Mouse (Mus musculus): ENCODE data around the gene Tmem45a.
A peak's percentile ranks its signal among the peaks of the same experiment; 100 is the strongest.

Gene Tmem45a

GRCm38 (mm10) chr16:56795481-56796139 is 90.4 kb downstream of the Tmem45a start, which contains the start of gene Adgrg7:
Gene Adgrg7, minus strand, starts transcription at chr16:56795855.
- peak; percentile 5 for DNase-seq (ENCODE audit: low read depth)

DNA sequence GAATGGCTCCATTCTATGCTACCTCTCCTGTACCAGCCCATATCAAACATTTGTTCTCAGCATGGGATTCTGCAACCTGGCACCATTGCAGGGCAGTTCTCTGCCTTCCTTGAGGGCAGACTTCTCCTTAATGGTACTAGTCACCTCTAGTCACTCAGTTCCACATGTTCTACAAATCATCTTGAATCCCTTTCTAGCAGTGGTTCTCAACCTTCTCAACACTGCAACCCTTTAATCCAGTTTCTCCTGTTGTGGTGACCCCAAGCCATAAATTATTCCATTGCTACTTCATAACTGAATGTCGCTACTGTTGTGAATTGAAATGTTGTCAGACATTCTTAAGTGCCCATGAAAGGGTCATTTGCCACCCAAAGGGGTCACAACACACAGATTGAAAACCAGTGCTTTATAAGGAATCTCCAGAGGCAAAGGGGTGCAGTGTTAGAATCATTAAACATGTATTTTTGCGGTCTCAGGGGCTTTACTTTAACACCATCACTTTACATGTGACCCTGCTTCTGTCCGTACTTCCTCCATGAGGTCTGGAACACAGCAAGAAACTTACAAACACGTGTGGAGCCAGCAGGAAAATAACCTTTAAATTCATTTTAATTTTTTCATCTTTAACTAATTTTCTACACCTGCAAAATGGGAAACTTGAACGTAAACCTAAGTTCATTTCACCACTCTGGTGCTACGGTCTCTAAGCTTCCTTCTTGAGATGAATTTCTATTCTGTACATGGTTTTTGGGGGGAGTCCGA is 91.4 kb downstream of the Tmem45a start:
- no peak for DNase-seq (ENCODE audit: low read depth)

- DNase-seq (ENCODE audit: low read depth), result no peak
Measured at GRCm38 (mm10) chr16:56793778-56794177, 92.2 kb downstream of the Tmem45a start.

- DNase-seq (ENCODE audit: low read depth), result no peak
Measured at GRCm38 (mm10) chr16:56785943-56786342, 100.0 kb downstream of the Tmem45a start.

- DNase-seq (ENCODE audit: low read depth), result peak; percentile 74
Measured at GRCm38 (mm10) chr16:56771163-56772105, 114.5 kb downstream of the Tmem45a start.
